Mouse (Mus musculus): ENCODE results near the gene Ctps2.

Gene Ctps2

GRCm38 (mm10) chrX:162900938-162901337 is at the start of gene Ctps2:
Ctps2 (plus strand) TSS chrX:162901238.
- no peak for DNase-seq

- no peak for DNase-seq
These were observed 32.6 kb upstream of the Ctps2 start for GRCm38 (mm10) chrX:162868294-162868965.

GRCm38 (mm10) chrX:162871734-162872517 is 29.1 kb upstream of the Ctps2 start:
- peak; percentile 45 to 47 for DNase-seq

- DNase-seq, result no peak
These were observed 27.3 kb upstream of the Ctps2 start for GRCm38 (mm10) chrX:162873761-162874160.

GRCm38 (mm10) chrX:162878236-162878635 is 22.8 kb upstream of the Ctps2 start:
- DNase-seq, result no peak

- peak; percentile 92 for DNase-seq
These were observed 13.0 kb upstream of the Ctps2 start, which contains the start of gene Syap1 for GRCm38 (mm10) chrX:162887931-162888511. Syap1 (minus strand) TSS chrX:162888447.

GRCm38 (mm10) chrX:162888575-162889223 is 12.3 kb upstream of the Ctps2 start:
- DNase-seq, result peak; percentile 11 to 36

DNA sequence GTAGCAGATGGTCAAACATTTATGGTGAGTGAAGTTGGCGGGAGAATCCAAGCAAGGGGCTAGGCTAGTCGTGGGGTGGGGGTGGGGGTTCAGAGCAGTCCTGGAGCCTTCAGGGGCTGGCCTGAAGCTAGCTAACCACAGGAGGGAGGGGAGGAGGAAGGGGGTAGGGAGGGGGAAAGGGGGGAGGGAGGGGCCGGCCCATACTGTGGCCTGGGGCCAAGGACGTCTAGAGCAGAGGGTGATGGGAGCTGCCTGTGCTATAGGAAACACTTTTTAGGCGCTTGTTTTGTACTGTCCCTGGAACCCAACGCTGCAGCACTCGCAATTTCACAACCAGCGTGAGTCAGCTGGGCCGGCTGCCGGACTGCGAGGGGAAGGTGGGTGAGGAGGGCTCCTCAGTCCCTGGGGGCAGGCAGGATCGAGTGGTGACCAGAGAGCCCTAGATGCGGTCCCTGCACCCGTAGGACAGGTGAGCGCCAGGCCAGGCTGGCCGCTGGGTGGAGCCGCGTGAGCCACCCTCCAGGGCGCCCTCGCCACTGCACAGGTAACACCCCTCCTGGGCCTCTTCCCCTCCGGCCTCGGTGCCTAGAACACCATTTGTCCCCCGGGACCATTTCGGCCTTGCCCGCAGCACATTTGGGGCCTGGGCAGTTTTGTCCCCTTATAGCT is 467 bp downstream of the Ctps2 start:
- DNase-seq, result peak; percentile 73 to 80

DNA sequence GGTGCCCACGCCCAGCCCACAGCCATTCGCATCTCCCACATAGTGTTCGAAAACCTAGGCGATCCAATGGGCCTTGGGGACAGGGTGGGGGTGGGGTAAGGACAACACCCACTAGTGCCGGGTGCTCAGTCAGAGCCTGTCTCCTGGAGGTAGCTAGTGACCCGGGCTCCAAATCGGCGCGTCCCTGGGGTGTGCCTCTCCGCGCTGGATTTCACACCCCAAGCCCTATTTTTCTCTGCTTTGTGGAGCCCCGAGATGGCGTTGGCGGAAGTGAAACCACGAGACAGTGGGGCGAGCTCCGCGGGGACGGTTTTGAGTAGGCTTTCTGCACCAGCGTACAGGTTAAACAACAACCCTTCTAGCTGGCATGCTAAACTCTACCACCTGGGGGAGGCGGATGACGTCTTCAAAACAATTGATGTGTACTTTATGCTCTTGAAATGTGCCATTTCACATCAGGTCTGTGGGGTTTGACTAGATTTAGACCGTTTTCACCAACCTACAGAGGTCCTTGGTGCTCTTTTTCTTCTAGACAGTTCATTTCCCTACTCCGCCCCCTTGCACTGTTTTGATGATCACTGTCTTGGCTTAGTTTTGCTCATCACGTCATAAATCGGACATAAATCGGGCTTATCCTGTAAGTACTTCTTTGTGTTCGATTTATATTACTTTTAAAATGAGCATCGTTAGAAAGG is 1.1 kb downstream of the Ctps2 start:
- peak; percentile 50 to 58 for DNase-seq

DNA sequence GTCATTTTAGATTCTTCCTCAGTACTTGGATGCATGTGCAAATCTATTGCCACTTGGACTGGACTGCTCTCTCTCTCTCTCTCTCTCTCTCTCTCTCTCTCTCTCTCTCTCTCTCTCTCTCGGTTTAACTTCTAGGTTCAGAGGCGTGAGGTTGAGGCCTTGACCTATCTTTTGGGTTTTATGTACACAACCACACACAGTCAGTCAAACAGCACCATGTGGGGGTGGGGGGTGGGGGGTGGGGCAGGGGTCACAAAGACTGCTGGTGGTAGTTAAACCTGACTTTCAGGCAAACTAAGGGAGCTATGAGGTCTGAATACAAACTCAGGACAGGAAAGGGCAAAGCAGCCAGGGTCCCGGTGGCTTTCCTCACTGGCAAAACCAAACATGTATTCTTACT is 6.5 kb downstream of the Ctps2 start:
- DNase-seq, result no peak

DNA sequence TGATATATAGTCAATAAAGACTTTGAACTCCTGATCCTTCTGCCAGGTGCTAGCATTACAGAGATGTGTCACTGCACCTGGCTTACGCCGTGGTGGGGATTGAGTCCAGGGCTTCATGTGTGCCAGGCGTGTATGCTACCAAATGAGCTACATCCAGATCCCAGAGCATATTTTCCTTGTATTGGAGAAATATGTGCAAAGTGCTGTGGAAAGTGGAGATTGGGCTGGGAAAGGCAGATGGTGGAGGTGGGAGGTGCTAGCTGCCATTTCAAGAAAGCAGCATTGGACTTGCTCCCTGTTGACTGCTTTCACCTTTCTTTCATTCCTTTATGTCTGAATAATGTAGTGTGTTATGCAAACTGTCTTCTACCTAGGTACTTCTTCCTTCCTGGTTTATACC is 12.6 kb downstream of the Ctps2 start:
- DNase-seq, result no peak

GRCm38 (mm10) chrX:162915697-162916096 is 14.7 kb downstream of the Ctps2 start:
- peak; percentile 73 to 75 for DNase-seq

- DNase-seq, result no peak
These were observed 20.6 kb downstream of the Ctps2 start for GRCm38 (mm10) chrX:162921487-162922125.

GRCm38 (mm10) chrX:162931467-162931866 is 30.4 kb downstream of the Ctps2 start:
- no peak for DNase-seq

DNA sequence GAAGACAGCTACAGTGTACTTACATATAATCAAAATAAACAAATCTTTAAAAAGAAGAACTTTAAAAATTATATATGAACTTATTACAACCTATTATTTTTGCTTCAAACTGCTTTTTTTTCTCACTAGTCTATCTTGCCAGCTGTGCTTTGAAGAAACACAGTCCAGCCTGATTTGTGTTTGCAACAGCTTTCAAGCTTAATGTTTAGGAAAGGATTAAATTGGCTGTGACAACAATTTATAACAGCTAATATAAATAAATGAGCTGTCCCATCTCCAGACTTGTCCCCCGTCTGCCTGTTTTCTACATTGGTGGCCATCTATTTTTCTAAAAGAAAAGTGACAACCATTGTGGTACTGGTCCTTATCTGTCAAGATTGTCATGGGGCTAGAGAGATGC is 41.0 kb downstream of the Ctps2 start:
- no peak for DNase-seq

DNA sequence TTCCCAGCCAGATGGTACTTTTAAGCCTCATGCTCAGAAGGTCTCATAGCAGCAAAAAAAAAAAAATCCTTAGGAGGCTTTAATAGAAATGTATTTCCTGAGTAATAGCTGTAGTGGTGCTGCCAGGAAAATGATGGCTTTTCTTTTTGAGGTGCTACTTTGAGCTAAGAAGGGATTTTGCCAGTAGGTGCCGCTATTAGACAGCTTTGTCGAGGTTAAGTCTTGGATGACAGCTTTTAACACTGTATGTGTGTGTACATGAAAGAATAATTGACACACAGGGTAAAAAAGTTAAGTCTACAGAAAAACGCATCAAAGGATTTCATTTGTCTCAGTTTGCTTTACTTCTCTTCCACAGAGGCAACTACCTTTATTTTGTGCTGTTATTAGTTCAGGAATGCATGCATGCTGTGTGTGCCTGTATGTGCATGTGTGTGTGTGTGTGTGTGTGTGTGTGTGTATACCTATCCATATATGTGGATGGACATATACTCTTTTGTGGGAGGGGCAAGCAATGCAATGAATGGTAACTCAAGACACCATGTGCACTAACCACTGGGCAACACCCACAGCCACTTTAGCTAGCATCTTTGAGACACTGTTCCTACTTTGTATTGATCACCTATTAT is 48.9 kb downstream of the Ctps2 start:
- peak; percentile 63 to 70 for DNase-seq

DNA sequence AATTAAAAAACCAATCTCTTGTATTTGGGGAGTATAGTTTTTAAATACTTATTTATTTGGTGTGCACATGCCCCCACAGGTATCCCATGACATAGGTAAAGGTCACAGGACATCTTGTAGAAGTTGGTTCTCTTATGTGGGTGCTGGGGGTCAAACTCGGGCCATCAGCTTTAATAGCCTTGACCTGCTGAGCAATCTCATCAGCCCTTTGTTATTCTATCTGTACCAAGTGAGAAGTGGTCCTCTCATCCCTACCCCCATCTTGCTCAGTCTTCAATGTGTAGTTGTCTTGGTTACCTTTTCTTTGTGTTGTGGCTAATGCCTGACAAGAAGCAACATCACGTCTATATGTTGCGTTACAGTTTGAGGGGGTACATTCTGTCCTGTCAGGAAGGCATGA is 56.9 kb downstream of the Ctps2 start:
- DNase-seq, result no peak

DNA sequence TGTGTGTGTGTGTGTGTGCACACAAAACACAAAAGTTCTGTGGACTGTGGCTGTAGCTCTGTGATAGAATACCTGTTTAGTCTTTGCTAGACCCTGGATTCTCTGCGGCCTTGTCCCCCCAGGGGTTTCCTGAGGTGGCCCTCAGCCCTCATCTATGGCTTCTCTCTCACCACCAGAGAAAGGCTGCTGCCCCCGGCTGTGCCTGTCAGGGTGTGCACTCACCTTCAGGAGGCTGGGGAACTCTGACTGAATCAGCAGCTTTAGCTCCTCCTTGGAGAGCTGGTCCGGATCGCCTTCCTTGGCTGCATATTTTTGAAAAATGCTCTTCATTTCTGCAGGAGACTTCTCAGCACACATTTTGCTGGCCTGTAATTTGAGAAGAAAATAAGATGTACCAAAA is 62.8 kb downstream of the Ctps2 start:
- DNase-seq, result no peak

- no peak for DNase-seq
These were observed 63.3 kb downstream of the Ctps2 start, which contains the start of gene S100g for GRCm38 (mm10) chrX:162964383-162964782. S100g (minus strand) TSS chrX:162964599.

DNA sequence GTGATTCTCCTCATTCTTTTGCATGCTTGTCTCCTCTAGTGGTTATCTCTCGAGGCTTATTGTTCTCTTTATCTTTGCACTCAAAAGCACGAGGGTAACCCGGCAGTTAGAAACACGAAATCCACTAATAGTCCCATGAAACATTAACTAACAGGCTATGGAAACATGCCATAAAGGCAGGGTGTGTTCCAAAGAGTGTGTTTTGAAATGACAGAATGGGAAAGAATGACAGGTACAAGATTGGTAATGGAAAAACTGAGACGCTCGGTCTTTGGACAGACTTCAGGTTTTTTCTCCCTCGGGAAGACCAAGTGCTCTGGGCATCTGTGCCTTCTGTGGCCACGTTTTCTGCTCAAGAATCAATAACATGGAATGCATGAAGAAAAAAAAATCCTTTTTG is 66.4 kb downstream of the Ctps2 start:
- no peak for DNase-seq

DNA sequence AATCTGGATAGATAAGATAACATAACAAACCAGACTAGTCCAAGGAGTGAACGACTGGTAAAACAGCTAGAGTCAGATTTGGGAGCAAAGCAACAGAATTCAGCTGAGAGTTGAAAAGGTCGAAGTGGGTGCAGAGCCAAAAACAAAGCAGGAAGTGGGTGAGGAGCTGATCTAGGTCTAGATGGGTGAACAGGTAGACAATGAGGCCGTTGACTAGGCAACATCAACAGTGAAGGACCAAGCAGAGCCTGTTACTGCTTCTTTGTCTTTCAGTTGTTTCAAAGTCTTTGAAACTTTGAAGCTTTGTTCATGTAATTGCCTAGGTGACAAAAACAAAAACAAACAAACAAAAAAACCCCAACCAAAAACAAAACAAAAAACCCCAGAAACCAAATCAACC is 75.2 kb downstream of the Ctps2 start:
- no peak for DNase-seq
